ENCODE assay signal across 8 mouse cellular contexts in genomic region chr12:70973831-70974230, GRCm38 (mm10). TPM values are rescaled to one million over a fixed set of nuclear protein-coding genes. Genes with fewer than 3 reads are reported as not detected.
DNase-seq lines count a peak whose midpoint lies in the region; ATAC-seq lines count a peak whose summit lies in the region.

No protein-coding gene starts in this region.

- H3K27me3 ChIP-seq in heart, embryonic 10.5 days (ENCODE audit: insufficient read depth, poor library complexity, severe bottlenecking) = no peaks in the 10 kb centered on the region
- H3K27me3 ChIP-seq in embryonic facial prominence, embryonic 15.5 days = no peaks in the 10 kb centered on the region
- H3K27me3 ChIP-seq in limb, embryonic 15.5 days = no peaks in the 10 kb centered on the region

- no peaks in the 10 kb centered on the region for H3K9me3 ChIP-seq in heart, embryonic 10.5 days
- no peaks in the 10 kb centered on the region for H3K9me3 ChIP-seq in embryonic facial prominence, embryonic 15.5 days (replicated peaks)
- no peaks in the 10 kb centered on the region for H3K9me3 ChIP-seq in limb, embryonic 15.5 days

- DNase-seq in heart, embryonic 10.5 days (ENCODE audit: low spot score) = no peak
- DNase-seq in heart, postnatal 4 days = no peak
- peak; percentile 27 for DNase-seq in CD4-positive helper T cell, adult 2 months (ENCODE audit: low read depth, low spot score)
- DNase-seq in left cerebral cortex, adult 9 months (ENCODE audit: low spot score in 2 of 2) = no peak
- no peak for DNase-seq in right cerebral cortex, postnatal 14 days
- no peak for DNase-seq in T-cell, adult 2 months (ENCODE audit: low spot score)

- peaks cover 5% of the 10 kb centered on the region for H3K36me3 ChIP-seq in heart, embryonic 10.5 days
- H3K36me3 ChIP-seq in embryonic facial prominence, embryonic 15.5 days = peaks cover 2% of the 10 kb centered on the region; the same call in 1 of the 2 replicates
- H3K36me3 ChIP-seq in limb, embryonic 15.5 days = peaks cover 4% of the 10 kb centered on the region; the same call in 1 of the 2 replicates

- no peak overlapping the region for H3K9ac ChIP-seq in embryonic facial prominence, embryonic 15.5 days
- no peak overlapping the region for H3K9ac ChIP-seq in limb, embryonic 15.5 days

- H3K4me2 ChIP-seq in embryonic facial prominence, embryonic 15.5 days (replicated peaks) = peak overlapping the region; percentile 63
- H3K4me2 ChIP-seq in limb, embryonic 15.5 days = no peak overlapping the region; the same call in 1 of the 2 replicates

- H3K4me3 ChIP-seq in heart, embryonic 10.5 days = peak overlapping the region; percentile 99
- H3K4me3 ChIP-seq in embryonic facial prominence, embryonic 15.5 days (replicated peaks) = peak overlapping the region; percentile 74
- peak overlapping the region; percentile 89 for H3K4me3 ChIP-seq in limb, embryonic 15.5 days

- no peak for ATAC-seq in embryonic facial prominence, embryonic 15.5 days (ENCODE audit: insufficient number of reproducible peaks, low FRiP score, low TSS enrichment, low read depth)
- no peak for ATAC-seq in limb, embryonic 15.5 days (ENCODE audit: insufficient number of reproducible peaks, low FRiP score, low TSS enrichment, low read depth)

- peaks cover 11% of the 10 kb centered on the region for H3K4me1 ChIP-seq in heart, embryonic 10.5 days
- peaks cover 12% of the 10 kb centered on the region for H3K4me1 ChIP-seq in embryonic facial prominence, embryonic 15.5 days
- H3K4me1 ChIP-seq in limb, embryonic 15.5 days = peaks cover 6% of the 10 kb centered on the region

- H3K27ac ChIP-seq in heart, embryonic 10.5 days = peak overlapping the region; percentile 97; the same call in 1 of the 2 replicates
- H3K27ac ChIP-seq in embryonic facial prominence, embryonic 15.5 days (replicated peaks) = no peak overlapping the region; the same call in 1 of the 2 replicates
- no peak overlapping the region for H3K27ac ChIP-seq in limb, embryonic 15.5 days

- 88% methylated on average over 4 of the region's 4 CpGs for WGBS in heart, embryonic 10.5 days
- 78% methylated on average over 4 of the region's 4 CpGs for WGBS in embryonic facial prominence, embryonic 15.5 days
- WGBS in limb, embryonic 15.5 days = 85% methylated on average over 4 of the region's 4 CpGs

RNA-seq across cellular contexts. Expression of gene Psma3, which starts 0.6 kb away (rescaled TPM):
- 513 and 568 TPM in 2 replicates for polyA plus RNA-seq in heart, embryonic 10.5 days (2016; fragmentation: Nextera tagmentation; extraction: Ambion mirVana)
- total RNA-seq in heart, postnatal 4 days (2021) = 100 to 1,000 TPM; 257 to 261 TPM
- 518 and 555 TPM in 2 replicates for polyA plus RNA-seq in embryonic facial prominence, embryonic 15.5 days (2015; fragmentation: Nextera tagmentation; extraction: Ambion mirVana)
- 511 and 556 TPM in 2 replicates for polyA plus RNA-seq in limb, embryonic 15.5 days (2015; fragmentation: Nextera tagmentation; extraction: Ambion mirVana)

RNA-seq across cellular contexts. Expression of gene Actr10, which starts 36.2 kb away (rescaled TPM):
- 194 and 197 TPM in 2 replicates for polyA plus RNA-seq in heart, embryonic 10.5 days (2016; fragmentation: Nextera tagmentation; extraction: Ambion mirVana)
- total RNA-seq in heart, postnatal 4 days (2021) = 100 to 1,000 TPM; 165 to 176 TPM
- 215 TPM in 2 replicates for polyA plus RNA-seq in embryonic facial prominence, embryonic 15.5 days (2015; fragmentation: Nextera tagmentation; extraction: Ambion mirVana)
- polyA plus RNA-seq in limb, embryonic 15.5 days (2015; fragmentation: Nextera tagmentation; extraction: Ambion mirVana) = 229 and 230 TPM in 2 replicates

RNA-seq across cellular contexts. Expression of gene Arid4a, which starts 42.0 kb away (rescaled TPM):
- polyA plus RNA-seq in heart, embryonic 10.5 days (2016; fragmentation: Nextera tagmentation; extraction: Ambion mirVana) = 24.1 and 26.9 TPM in 2 replicates
- total RNA-seq in heart, postnatal 4 days (2021) = 10 to 100 TPM; 13.0 to 13.4 TPM
- 39.6 and 43.8 TPM in 2 replicates for polyA plus RNA-seq in embryonic facial prominence, embryonic 15.5 days (2015; fragmentation: Nextera tagmentation; extraction: Ambion mirVana)
- 39.0 and 40.9 TPM in 2 replicates for polyA plus RNA-seq in limb, embryonic 15.5 days (2015; fragmentation: Nextera tagmentation; extraction: Ambion mirVana)
